Mouse (Mus musculus) gastrocnemius, adult 8-10 months (tissue): ENCODE measurements around the gene C1ra. TPM values are rescaled to one million over a fixed set of nuclear protein-coding genes. Genes with fewer than 3 reads are reported as not detected.
"Not testable (repeated sequence)": the region's sequence is repeated elsewhere in the genome, so short reads cannot be mapped to it uniquely, and the experiment has no call there.

Experiments
- DNase-seq, 2 experiments: peaks; one replicate each; pipeline ENCODE4 v3.0.0; 2022; ENCODE audit warnings: low spot score in 2 of 2
- total RNA-seq, 4 experiments: library from RNA; stranded (reverse); gene quantifications; 2 replicates each; pipeline ENCODE4 v1.2.4; 2022

The C1ra gene
- total RNA-seq, 4 experiments from 2014 or later: 3.6 to 7.5 (median 5.5) TPM

GRCm38 (mm10) chr6:124485414-124486144 lies 26.6 kb upstream of the C1ra start:
- DNase-seq: no peak

GRCm38 (mm10) chr6:124487509-124487908 lies 24.7 kb upstream of the C1ra start:
- DNase-seq: no peak

- no peak for DNase-seq
These were observed 23.3 kb upstream of the C1ra start for GRCm38 (mm10) chr6:124488952-124489351.

- DNase-seq: no peak
These were observed 20.8 kb upstream of the C1ra start for GRCm38 (mm10) chr6:124491427-124491826.

GRCm38 (mm10) chr6:124492842-124493561 lies 19.2 kb upstream of the C1ra start, which contains the start of gene C1rl:
Gene C1rl, plus strand, starts transcription at chr6:124493113.
- peak; percentile 70 to 82 for DNase-seq

GRCm38 (mm10) chr6:124493886-124494285 lies 18.3 kb upstream of the C1ra start:
- no peak for DNase-seq

GRCm38 (mm10) chr6:124496054-124496453 lies 16.2 kb upstream of the C1ra start:
- no peak for DNase-seq

GRCm38 (mm10) chr6:124499914-124500566 lies 12.2 kb upstream of the C1ra start:
- DNase-seq: no peak

- peak in 1 of 2 experiments; percentile 32 for DNase-seq
These were observed 10.7 kb upstream of the C1ra start for GRCm38 (mm10) chr6:124501473-124501872.

GRCm38 (mm10) chr6:124502021-124502420 lies 10.2 kb upstream of the C1ra start:
- DNase-seq: no peak

GRCm38 (mm10) chr6:124505028-124505427 lies 7.2 kb upstream of the C1ra start:
- DNase-seq: no peak

GRCm38 (mm10) chr6:124506991-124507390 lies 5.2 kb upstream of the C1ra start:
- no peak for DNase-seq

GRCm38 (mm10) chr6:124508292-124508691 lies 3.9 kb upstream of the C1ra start:
- no peak for DNase-seq

GRCm38 (mm10) chr6:124509192-124509591 lies 3.0 kb upstream of the C1ra start:
- DNase-seq: not testable (repeated sequence)

- no peak for DNase-seq
These were observed 269 bp upstream of the C1ra start for GRCm38 (mm10) chr6:124511936-124512335.

- not testable (repeated sequence) for DNase-seq
These were observed 5.5 kb downstream of the C1ra start for GRCm38 (mm10) chr6:124517733-124518132.

- not testable (repeated sequence) for DNase-seq
These were observed 9.9 kb downstream of the C1ra start for GRCm38 (mm10) chr6:124522082-124522481.

GRCm38 (mm10) chr6:124527881-124528280 lies 15.7 kb downstream of the C1ra start:
- DNase-seq: no peak

- no peak for DNase-seq
These were observed 18.9 kb downstream of the C1ra start for GRCm38 (mm10) chr6:124531077-124531476.

- DNase-seq: not testable (repeated sequence)
These were observed 24.1 kb downstream of the C1ra start for GRCm38 (mm10) chr6:124536125-124536829.

- DNase-seq: not testable (repeated sequence)
These were observed 29.0 kb downstream of the C1ra start for GRCm38 (mm10) chr6:124541176-124541575.
